Mouse (Mus musculus) B cell, adult 2 months (primary cell): ENCODE data around the gene Trh.

Source experiments
- DNase-seq, 2 experiments: peaks; one replicate each; pipeline ENCODE4 v3.0.0; 2022

The Trh gene

DNA sequence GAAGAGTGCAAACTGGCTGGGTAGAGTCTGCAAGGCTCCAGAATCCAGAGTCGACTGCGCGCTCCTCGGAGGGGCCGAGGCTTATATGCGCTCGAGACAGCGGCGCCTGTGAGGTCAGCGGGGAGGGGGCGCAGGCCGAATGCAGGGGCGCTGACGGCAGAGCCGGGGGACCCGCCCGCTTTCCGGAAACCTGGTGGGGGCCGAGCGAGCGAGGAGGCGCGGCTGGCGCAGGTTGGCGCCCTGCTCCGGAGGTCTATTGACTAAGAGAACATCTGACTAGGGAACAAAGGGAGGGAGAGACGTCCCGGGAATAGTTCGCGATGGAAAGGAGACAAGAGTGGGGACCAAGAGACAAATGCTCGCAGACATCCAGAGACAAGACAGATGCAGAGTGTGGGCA, at the start of gene Trh:
Gene Trh (minus strand): TSS at position 60 of the 400 bp plus-strand sequence.
- DNase-seq, result no peak

GRCm38 (mm10) chr6:92290826-92291225, 46.4 kb upstream of the Trh start:
- no peak for DNase-seq

- no peak for DNase-seq
These were observed 42.4 kb upstream of the Trh start for GRCm38 (mm10) chr6:92286889-92287288.

- no peak for DNase-seq
These were observed 41.9 kb upstream of the Trh start for GRCm38 (mm10) chr6:92286258-92286888.

- DNase-seq, result no peak
These were observed 41.1 kb upstream of the Trh start for GRCm38 (mm10) chr6:92285559-92285958.

DNA sequence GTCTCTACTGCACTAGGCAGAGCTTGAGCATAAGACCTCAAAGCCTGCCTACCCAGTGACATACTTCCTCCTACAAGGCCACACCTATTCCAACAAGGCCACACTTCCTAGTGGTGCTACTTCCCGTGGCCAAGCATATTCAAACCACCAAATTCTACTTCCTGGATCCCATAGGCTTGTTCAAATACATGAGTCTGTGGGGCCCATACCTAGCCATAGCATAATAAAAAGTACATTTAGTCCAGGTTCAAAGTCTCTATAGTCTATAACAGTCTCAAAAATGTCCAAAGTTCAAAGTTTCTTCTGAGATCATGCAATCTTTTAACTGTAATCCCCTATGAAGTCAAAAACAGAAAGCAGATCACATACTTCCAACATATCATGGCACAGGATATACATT, 32.7 kb upstream of the Trh start:
- no peak for DNase-seq

DNA sequence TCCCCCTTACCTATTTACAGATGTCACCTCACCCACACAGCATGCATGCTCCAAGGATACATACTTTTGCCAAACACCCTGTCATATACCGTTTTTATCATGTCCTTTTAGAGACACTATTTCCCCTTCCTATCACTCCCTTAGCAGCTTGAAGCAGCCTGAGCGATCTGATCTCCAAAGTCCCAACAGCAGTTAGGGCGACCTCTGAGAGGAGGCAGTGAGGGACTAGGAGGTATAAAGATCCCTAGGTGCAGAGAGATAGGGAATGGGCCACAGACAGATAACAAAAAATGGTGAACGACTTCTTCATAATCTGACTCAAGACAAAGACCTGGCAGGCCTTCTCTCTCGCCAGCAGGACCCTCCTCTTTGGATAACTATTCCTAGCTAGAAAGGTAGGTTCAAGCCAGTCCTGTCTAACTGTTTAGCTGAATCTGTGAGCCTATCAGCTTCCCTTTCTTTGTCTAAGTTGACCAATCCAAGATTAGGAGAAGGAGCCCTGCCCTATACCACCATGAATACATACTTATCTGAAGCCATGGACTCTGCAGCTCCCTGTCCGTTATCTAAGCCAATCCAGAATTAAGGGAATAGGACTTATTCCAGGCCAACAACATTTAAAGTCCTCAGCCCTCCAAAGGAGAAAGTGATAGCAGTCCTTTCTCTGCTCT, 29.3 kb upstream of the Trh start:
- DNase-seq, result no peak

DNA sequence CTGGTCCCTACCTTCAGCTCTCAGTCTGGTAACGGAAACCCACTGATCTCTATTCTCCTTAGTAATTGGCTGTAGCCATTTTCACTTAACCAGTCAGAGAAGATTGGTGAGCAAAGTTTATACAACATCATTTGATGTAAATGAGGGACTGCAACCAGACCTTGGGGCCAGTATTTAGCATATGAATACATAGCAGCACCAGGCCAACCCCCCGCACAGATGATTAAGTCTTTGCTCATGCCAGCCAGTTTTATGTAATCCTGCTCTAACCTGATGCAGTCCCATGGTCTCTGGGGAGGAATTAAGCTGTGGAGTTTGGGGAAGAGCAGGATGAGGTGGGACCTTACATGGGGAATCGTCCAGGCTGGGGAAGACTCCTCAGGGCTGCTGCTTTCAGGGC, 28.2 kb upstream of the Trh start:
- no peak for DNase-seq

- peak; percentile 72 to 73 for DNase-seq
These were observed 24.6 kb upstream of the Trh start for GRCm38 (mm10) chr6:92269019-92269418.

DNA sequence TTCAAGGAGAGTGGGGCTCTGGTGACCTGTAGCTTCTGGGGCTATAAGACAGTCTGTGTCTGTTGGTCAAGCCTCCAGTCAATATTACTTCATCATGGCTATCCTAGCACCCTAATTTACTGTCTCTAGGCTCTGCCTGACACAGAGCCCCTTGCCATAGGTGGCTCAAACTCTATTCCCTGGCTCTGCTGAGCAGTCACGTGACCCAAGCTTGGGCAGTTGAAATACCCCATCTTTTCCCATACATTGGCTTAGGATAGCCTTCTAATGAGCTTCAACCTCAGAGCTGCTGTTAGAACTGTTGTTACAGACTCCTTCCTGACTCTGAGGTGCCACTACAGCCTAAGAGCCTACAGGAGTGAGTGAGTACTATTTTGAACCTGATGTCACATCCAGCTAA, 23.6 kb upstream of the Trh start:
- no peak for DNase-seq

- DNase-seq, result no peak
These were observed 16.9 kb upstream of the Trh start for GRCm38 (mm10) chr6:92261162-92261843.

DNA sequence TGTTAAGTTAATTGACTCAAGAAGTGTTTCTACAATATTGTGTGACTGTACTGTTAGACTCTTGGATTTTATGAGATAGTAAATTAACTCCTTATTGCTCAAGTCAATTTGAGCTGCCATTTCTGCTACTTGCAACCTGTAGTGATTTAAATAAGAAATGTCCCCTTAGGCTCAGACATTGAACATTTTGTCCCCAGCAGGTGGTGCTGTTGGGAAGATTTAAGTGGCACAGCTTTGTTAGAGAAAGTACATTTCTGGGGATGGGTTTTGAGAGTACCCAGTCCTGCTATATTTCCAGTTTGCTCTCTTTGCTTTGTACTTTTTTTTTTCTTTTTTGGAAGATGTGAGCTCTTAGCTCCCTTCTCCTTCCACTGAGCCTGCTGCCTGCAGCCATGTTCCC, 10.9 kb upstream of the Trh start:
- no peak for DNase-seq

DNA sequence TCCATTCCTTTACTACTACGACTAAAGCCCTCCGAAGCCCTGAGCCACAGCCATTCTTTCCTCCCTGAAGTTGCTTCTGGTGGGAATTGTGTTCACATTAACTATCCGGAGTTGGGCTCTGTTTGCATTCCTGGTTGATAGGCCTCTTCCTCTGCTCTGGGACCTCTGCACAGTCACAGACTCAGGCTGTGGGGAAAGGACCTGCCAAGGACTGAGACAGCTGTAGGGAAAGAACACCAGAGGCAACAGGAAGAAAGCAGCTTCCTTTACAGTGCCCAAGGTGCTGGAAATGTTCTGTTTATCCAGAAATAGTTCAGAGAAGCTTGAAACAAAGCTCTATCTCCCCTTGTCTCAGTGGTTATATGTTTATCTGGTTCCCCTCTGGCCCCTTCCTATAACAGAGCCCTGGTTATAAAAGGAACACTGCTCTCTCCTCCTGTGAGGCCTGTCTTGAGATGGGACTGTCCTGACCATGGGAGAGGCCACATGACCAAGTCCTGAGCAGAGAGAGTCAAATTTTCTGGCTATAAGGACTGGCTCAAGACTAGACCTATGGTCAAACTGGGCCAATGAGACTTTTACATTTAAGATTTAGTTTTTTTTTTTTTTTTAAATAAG, 8.9 kb upstream of the Trh start:
- no peak for DNase-seq

DNA sequence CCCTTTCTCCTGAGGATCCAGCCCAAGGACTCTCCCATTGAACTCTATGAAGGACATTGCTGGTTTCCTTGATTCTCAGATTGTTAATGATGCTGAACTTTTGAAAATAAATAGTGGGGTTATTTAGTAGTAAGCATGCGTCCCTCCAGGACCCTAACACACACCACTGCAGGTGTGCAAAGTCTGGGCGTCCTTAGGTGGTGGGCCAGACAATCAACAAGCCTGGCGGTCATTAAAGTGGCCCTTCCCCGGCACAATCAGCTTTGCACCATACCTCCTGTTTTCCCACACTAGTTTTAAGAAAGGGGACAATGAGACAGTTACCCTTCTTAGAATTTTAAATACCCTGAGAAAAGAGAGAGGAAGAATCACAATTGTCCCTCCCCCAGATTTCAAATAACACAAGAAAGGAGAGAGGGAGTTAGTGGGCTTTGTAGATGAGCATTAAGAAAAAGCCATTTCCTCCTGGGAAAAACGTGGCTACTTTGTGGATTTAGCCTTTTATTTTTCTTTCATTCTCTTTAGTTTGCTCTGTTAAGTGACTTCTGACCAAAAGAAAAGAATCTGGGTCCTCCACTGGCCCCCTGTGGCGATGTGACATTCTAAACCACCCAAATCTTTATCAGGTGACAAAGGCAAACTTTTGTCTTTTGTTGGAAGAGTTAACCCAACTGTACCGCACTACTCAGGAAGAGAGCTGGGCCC, 2.9 kb upstream of the Trh start:
- DNase-seq, result no peak

DNA sequence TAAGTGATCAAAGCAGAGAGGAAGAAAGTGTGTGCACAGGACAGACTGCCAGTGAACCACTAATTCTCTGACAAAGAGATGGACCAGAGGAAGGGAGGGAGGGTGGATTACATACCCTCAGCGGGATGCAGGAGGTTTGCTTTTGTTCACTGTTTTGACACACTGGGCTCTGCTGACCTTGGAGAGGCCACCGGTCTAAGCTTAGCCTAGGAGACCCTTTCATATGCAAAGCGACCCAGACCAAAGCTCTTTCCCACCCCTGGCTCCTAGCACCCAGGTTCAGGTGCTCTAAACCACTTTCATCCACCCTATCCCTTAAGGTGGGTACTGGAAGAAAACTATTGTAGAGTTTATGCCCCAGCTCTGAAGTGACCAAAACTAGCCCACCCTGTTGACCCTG, 1.9 kb upstream of the Trh start:
- no peak for DNase-seq

DNA sequence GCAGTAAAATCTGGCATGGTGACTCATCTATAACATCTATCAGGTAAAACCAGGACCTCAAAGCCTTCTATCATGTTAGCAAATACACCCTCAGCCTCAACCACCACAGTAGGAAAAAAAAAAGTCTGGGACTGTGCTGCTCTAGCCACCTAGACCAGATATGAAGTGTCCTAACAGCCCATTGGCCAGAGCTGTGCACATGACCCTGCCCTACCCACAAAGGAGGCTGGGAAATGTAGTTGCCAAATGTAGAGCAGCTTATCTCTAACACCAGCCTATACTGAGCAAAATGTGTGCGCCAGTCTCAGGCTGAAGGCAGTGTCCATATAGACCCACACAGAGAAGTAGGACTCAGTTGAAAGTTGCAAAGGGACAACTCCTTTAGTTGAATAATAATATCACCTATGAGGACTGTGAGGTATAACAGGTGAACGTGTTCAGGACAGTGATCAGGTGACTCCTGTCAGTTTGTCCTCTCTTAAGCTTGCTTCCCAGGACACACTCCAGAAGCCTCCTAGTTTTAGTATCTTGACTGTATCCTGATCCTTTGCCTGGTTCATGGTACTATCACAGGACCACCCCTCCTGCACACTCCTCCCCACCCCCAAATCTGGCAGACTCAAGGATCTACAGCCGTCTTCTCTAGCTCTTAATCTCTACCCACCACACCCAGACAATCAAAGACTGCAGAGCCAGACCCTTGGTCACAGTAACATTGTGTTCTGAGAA, 3.1 kb downstream of the Trh start:
- DNase-seq, result peak; percentile 52 to 53

DNA sequence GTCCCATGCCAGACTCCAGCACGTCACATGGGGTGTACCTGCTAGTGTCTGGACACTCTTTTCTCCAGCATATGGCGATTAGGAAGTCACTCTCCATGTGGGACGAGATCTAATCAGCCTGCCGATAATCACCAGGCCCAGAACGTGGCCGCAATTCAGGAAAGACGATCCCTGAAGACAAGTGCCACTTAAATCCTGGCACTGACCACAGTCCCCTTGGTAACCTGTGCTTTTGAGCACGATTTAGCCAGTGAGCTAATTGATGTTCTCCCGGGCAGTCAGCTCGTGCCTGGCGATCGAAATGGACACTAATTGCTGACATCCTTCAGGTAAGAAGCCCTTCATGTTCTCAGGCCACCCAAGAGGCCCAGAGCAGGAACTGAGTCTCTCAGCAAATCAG, 9.4 kb downstream of the Trh start:
- no peak for DNase-seq

DNA sequence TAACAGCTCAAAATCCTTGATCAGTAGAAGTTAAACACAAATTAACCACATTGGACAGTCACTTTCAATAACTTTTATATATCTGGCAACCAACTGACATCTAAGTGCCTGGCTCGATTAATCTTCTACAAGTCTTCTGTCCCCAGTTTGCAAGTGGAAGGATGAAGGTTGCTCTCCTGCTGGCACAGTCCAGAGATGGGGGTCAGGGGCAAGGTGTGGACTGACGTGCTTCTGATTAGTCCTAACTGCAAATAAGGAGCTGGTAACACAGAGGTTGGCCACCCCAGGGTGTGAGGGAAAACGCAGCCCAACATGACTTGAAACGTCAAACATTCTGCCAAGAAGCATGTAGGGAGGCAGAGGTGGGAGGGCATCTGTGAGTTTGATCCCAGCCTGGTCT, 12.7 kb downstream of the Trh start:
- DNase-seq, result no peak

DNA sequence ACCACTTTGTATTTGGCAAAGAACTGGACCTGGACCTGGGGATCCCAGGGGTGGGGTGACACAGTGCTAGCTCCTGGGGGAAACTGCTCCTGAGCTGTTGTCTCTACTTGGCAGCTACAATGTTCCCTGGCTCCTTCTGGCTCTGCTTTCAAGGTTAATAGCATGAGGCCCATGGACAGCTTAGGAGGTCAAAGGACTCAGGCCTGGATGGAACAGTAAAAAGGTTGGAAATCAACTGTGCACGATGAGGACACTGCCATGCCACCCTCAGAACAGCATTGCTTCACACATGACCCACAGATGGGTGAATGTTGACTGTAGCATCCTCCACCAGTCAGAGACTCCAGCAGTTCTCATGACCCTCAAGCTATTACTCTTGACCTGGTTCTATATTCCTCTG, 13.1 kb downstream of the Trh start:
- no peak for DNase-seq

GRCm38 (mm10) chr6:92229586-92229985, 14.9 kb downstream of the Trh start:
- DNase-seq, result no peak

GRCm38 (mm10) chr6:92229103-92229502, 15.3 kb downstream of the Trh start:
- no peak for DNase-seq

DNA sequence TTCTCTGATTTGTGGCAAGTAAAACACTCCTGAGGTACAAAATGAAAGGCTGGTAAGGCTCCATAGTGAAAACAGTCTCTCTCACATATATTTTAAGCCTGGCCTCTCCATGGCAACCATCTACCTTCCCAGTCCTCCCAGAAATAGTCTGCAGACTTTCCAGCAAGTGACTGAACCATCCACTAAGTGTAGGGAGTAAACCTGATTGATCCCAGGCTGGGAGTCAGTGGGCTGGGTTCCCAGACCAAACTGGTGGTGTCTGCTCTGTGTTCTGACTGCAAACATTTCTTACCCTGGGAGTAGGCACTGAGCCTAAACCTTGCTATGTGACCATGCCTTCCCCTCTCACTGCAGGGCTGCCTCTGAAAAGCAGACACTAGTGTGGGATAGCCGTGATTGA, 19.5 kb downstream of the Trh start:
- DNase-seq, result no peak

DNA sequence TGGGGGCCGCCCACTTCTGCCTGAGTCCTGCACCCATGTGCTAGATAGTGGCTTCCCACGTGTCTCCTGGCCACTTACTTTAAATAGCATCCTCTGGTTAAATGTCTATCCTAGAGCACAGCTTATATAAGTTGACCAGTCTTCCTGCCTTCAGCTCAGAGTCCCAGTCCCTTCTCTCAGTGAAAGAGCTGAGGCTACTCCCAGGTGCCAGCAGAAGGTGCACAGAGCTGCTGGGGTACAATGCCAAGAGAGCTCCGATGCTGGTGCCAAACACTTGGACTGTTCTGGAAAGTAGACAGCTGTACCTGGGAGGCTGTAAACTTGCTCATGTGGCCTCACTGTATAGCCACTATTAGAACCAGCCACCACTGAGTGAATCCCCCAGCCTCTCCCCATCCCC, 22.4 kb downstream of the Trh start:
- no peak for DNase-seq
